Mouse (Mus musculus) lung, postnatal 25 days (tissue): Measurements from ENCODE around the gene Olfr1049.
"Not testable (repeated sequence)": the region's sequence is repeated elsewhere in the genome, so short reads cannot be mapped to it uniquely, and the experiment has no call there.

Experiments used
- DNase-seq: peaks from one replicate; pipeline ENCODE4 v3.0.0; 2022; ENCODE audit warnings: low spot score

Olfr1049 gene

DNA sequence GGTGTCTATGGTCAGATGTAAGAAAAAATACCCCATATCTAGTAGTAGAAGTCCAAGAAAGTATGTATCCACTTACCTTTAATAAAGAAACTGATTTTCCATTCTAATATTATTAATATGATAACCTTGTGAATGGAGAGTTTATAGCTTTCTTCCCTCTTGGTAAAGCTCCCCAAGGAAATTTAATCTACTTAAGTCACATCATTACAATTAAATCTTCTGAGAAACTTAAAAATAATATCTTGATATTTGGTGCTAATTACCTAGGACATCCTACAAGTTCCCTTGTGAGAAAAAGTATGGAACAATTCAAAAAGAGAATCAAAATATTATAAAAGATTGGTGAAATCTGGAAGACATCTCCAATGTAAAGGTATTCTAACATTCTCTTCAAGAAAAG is at the start of gene Olfr1049:
Olfr1049 (minus strand) TSS at position 101 of the 400 bp plus-strand sequence.
- DNase-seq, result not testable (repeated sequence)

DNA sequence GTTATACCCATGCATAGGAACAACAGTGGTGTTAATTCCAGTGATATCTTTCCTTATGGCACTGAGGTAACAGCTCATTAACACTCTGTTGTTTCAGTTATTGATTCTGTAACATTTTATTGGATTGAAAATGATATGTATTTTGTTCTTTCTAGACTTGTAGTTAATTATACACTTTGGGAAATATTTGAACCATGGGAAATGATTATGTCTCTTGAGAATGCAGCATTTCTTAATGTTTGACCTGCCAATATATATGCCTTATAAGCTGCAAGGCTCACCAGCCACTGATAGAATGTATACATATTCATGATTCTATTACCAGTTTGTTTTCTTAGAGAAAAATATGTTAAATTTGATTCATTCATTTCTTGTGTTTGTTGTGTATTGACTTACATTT is 34.0 kb upstream of the Olfr1049 start, which contains the start of gene Olfr1052:
Olfr1052 (plus strand) TSS at position 301 of the 400 bp plus-strand sequence.
- no peak for DNase-seq

DNA sequence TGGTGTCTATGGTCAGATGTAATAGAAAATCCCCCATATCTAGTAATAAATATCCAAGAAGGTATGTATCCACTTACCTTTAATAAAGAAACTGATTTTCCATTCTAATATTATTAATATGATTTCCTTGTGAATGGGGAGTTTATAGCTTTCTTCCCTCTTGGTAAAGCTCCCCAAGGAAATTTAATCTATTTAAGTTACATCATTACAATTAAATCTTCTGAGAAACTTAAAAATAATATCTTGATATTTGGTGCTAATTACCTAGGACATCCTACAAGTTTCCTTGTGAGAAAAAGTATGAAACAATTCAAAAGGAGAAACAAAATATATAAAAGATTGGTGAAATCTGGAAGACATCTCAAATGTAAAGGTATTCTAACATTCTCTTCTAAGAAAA is 20.9 kb upstream of the Olfr1049 start, which contains the start of gene Olfr1051:
Olfr1051 (minus strand) TSS at position 101 of the 400 bp plus-strand sequence.
- not testable (repeated sequence) for DNase-seq

DNA sequence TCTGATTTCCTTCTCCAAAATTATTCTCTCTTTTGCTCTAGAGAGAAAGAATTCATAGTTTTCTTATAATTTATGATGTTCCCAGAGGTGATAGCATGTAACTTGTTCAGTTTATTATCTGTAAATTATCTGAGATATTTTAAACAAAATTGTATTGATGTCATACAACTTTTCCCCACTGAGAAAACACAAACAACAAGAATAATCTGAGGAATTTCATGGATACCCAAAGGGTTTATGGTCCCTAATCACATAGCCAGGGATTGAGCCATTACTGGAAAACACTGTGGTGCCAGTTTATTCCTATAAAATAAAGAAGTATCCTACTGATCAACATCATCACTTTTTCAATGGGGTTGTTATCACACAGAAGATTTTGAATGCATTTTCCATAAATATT is 17.9 kb downstream of the Olfr1049 start, which contains the start of gene Olfr1048:
Olfr1048 (minus strand) TSS at position 101 of the 400 bp plus-strand sequence.
- no peak for DNase-seq

DNA sequence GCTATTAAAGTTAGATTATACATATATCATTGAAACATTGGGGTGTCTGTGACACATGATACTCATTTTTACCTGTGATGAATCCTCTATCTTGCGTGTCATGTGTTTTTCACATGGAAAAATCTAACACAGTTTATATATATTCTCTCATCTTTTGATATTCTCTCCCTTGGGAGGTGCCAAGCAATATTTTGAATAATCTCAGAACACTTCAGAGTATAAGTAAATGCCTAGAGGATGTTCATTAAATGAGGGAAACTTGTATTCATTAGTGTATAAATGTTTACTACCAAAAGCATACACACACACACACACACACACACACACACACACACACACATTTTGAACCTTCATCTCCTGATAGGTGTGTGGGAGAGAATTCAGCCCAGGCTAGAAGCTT is 26.8 kb downstream of the Olfr1049 start, which contains the start of gene Olfr1047:
Olfr1047 (minus strand) TSS at position 101 of the 400 bp plus-strand sequence.
- no peak for DNase-seq

DNA sequence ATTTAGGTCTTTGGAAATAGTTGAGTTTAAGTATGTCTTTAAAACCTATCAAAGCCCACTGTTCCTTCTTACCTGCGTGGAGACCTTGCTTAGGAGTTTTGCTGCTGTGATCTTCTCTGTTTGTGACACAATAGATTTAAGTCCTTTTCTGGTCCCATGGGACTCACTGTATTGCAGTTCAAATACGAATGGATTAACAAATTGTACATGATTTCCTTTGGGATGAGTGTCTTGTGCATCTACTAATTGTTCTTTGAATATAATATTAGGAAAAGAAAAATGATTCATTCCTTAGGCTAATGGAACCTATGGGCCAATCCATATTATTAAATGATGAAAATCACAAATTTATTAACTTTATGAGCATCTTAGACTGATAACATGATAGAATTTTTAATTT is 38.9 kb downstream of the Olfr1049 start, which contains the start of gene Olfr1046:
Olfr1046 (minus strand) TSS at position 101 of the 400 bp plus-strand sequence.
- DNase-seq, result no peak
